Mouse (Mus musculus): Measurements from ENCODE around the gene Nap1l1. TPM values are rescaled to one million over a fixed set of nuclear protein-coding genes. Genes with fewer than 3 reads are reported as not detected.

The Nap1l1 gene
- polyA plus RNA-seq, 1 experiment = 20.9 TPM

DNA sequence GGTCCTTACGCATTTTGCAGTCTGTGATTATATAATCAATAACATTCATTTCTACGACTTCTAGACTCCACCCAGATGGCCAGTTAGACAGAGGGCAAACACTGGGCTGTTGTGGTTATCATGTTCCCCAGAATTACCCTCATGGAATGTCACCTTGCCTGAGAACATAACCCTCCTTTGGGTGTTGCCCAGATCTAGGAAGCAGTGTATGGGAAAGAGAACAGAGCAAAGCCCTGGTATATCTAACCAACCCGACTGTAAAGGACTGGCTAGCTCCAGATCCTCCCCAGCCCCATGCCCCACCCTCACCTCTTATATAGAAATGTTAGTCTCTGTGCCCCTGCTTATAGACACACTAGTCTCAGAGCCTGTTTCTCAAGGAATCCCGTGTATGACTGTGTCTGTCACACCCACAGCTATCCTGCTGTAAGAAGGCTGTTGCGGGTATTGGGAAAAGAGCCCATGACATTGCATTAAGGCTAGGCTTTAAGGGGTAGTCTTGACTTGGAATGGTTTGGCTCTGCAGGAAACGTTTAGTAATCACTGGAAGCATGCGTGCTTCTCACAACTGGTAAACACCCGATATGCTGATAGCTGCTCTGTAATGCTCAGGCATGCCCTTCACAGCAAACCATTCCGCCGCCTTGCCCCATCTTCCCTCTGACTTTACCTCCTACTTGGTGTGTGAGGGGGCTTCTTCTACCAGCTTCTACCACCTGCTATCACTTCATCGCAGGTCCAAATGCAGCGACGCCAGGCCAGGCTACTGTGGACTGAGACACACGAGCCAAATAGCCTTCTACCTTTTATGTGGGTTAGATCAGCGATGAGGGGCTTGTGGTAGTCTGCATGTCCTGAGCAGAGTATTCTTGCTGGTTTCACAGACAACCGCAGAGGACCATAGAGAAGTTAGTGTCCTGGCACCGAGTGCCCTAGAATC lies 42.3 kb downstream of the Nap1l1 start:
- no peak for DNase-seq (ENCODE audit: low read depth)

DNA sequence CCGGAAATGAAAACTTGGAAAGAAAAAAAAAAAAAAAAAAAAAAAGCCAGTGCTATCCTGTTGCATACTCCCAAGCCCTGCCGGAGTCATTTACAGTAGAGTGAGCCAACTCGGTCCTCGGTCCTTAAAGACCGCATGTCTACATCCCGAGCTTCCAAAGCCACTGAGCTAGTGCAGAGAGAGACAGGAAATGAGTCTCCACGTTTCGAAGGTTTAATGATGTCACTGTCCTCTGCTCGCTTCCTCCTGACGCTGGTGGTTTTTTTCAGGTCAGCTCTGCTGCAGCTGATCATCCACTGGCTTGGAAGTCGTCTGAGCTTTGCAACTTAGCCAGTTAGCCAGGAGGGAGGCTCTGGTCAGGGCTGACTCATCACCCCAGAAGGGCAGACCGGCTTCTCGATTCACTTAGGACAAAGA lies 43.2 kb downstream of the Nap1l1 start:
- DNase-seq (ENCODE audit: low read depth) = no peak

DNA sequence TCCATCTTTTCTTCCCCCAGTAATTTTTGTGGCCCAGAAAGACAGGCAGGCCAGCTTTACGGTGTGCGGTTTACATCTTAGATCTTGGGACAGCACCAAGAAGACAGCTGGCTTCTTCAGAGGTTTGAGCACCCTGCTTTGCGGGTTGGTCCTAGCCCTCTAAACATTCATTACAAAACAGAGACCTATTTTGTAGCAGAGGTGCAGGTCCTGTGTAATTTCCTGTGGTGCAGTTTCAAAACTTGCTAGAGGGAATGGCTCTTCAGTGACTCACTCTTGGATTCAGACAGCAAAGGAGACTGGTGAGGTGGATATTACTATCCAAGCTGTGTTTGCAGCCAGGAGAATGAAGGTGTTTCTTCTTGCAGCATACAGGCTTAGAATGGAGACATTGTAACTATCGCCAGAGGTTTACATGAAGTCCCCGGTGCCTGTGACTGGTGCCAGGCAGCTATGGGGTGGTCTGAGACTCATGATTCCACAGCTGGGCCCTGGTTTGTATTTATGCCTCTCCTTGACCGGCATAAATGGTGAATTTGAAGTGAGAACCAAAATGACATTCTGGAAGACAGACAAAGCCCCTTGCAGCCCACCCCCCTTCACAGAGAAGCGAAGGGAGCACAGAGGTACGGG lies 43.9 kb downstream of the Nap1l1 start:
- DNase-seq (ENCODE audit: low read depth) = peak; percentile 49

DNA sequence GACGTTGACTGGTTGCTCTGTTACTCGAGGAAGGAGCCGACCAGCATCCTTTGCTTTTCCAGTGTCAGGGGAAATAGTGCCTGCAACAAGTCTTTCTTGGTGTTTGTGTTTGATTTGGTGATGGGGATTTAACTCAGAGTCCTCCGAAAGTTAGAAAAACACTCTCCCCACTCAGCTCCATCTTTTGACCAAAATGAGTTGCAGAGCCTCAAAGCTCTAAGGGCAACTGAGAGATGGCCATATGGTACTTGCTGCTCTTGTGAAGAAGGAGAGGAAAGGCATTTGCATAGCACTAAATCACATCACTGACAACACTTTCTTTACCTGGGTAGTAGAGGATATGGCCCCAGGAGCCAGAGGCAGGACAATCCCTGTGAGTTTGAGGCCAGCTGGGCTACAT lies 45.3 kb downstream of the Nap1l1 start:
- DNase-seq (ENCODE audit: low read depth) = no peak

DNA sequence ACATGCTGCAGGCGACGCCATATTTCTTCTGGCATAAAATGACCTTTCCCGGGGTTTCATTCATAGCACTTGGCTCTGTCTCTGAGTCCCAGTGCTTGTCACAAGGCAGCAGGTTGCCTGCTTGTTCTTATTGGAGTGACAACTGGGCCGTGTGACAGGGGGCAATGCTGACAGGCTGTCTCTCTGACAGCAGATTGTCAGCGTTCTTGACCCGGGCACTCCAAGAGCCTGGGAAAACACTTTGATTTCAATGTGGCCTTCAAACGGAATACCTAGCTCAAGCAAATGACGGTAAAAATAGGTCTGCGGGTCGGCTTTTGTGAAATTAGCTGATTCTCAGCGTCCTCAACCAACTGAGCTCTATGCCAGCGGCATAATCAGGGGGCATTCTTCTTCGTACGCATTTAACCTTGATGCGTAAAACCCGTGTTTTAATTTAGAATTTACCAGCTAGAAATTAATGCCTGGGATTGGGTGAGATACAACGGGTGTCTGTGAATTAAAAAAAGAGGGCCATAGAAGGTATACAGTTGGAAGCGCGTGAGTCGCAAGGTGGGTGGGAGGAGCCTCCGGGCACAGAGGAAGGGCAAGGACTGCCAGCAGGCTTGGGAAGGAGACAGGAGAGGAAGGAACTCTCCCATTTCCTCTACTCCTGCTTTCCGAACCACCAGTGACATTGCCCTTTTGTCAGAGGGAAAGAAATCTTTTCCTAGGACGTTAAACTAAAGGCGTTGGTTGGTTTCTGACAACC lies 46.8 kb downstream of the Nap1l1 start:
- DNase-seq (ENCODE audit: low read depth) = no peak

DNA sequence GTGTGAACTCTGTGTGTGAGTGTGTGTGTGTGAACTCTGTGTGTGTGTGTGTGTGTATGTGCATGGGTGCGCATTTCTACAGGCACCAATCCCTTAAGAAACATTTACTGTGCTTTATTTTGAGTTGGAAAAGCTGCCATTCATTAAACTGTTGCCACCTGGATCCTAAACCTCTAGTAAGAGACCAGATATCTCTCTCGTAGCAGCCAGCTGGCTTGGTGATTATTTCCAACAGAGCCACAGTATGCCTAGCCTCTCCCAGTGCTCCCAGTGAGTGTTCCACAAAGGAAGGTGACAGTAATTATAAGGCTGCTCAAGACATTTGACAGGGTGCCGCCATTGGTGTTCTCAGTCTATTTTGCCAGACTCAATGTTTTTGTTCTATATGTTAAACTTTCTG lies 47.6 kb downstream of the Nap1l1 start:
- no peak for DNase-seq (ENCODE audit: low read depth)

DNA sequence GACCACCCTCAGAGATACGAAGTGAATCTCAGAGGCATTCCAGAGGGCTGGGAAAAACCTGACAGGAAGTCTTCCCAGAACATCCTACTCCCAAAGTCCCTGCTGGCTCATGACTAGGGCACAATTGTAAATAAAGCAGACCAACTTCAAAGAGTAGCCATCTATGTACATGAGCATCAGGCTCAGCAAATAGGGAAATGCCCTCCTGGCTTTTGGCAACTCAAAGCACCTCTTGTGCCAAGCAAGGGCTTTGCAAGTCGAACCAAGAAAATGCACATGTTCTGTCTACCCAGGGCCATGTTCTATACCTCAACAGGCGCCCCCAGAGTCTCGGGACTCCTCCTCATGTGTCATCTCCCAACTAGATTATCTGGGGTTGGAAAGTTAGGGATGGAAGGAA lies 48.6 kb downstream of the Nap1l1 start:
- DNase-seq (ENCODE audit: low read depth) = no peak

DNA sequence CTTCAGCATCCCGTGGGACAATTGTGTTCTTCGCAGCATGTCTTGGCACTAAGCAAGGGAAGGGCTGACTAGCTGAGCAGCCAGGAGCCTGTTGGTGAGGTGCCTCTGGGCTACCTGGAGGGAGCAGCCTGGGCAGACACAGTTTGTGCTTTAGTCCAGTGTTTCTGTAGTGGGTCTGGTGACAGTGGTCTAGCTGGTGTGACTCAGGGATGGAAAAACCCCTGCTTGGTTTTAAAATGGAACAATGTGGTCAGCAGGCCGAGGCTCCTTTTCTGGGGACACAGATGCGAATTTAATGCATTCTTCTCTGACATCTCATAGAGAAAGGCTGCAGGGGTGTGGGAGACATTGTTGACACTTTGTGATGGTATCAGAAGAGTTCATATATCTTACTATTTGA lies 49.2 kb downstream of the Nap1l1 start:
- DNase-seq (ENCODE audit: low read depth) = no peak

DNA sequence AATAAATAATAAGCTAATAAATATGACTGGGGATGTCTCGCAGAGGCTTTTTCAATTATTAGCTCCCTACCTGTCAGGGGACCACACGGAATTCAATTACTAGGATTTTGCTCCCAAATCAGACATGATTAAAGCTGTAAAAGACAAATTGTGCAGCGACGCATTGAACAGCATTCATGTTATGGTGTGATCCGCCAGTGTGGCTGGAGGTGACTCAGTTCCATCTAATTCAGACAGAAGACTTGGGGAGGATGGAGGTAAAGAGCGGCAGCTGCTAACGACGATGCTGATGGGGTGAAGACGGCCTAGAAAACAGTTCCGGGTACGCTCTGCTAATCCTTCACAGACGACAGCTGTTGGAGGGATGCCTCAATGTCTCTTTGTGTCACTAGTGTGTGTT lies 50.9 kb downstream of the Nap1l1 start:
- DNase-seq (ENCODE audit: low read depth) = no peak

DNA sequence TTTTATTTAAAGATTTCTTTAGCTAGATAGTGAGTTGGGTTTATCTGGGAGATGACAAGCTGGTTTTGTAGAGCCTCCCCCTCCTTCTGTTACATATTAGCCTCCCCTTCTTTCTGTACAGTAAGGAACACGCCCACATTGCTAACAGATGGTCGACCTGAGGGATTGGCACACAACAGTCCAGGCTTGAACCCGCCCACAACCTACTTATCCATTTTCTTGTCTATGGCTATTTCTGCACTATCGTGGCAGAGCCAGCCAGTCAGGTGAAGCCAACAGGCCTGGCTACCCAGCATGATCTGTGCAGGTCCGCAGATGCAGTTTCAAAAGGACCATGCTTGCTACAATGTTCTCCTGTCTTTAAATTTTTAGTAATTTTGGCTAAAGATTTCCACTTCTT lies 54.0 kb downstream of the Nap1l1 start:
- DNase-seq (ENCODE audit: low read depth) = no peak

DNA sequence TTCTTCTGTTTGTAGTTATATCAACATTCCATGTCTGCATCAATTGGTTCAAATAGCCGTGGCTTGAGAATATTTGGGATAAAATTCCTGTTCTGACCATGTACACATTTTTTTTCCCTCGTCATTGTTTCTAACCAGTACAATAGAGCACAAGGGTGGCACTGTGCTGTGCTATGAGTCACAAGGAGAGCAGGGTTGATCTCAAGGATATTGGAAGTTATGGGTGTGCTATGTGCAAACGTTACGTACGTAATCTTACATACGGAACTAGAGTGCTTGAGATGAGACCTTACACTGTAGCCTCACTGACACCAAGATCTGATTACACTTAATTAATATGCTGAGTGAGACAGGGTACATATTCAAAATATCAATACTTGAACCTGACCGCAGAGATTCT lies 54.6 kb downstream of the Nap1l1 start:
- no peak for DNase-seq (ENCODE audit: low read depth)

DNA sequence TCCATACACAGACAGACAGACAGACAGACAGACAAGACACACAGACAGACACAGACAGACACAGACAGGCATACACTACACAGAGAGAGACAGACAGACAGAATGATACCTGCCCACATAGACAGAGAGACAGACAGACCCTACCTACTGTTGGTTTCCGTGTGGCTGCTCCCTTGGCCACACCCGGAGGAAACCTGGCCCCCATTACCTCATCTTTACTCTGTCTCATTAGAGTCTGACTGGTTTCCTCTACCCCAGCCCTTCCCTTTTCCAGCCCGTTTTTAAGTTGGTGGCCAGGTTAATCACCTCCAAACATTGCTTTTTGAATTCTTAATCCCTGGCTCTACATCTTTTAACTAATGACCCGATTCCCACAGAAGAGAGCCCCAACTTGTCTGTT lies 55.3 kb downstream of the Nap1l1 start:
- DNase-seq (ENCODE audit: low read depth) = no peak

DNA sequence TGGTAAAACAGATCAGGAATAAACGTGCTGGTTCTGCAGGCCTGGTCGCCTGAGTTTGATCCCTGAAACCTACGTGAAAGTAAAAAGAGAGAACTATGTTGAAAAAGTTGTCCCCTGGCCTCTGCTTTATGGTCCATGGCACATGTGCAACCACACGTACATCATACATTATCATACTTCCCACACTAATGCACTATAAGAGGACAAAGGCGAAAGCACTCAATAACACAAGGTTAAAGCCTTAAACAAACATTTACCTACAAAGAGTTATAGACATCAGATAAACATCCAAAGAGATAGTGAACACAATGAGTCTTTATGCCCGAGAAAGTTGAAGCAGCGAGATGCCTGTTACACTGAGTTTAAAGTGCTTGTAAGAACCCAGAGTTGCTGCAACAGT lies 57.4 kb downstream of the Nap1l1 start:
- no peak for DNase-seq (ENCODE audit: low read depth)

DNA sequence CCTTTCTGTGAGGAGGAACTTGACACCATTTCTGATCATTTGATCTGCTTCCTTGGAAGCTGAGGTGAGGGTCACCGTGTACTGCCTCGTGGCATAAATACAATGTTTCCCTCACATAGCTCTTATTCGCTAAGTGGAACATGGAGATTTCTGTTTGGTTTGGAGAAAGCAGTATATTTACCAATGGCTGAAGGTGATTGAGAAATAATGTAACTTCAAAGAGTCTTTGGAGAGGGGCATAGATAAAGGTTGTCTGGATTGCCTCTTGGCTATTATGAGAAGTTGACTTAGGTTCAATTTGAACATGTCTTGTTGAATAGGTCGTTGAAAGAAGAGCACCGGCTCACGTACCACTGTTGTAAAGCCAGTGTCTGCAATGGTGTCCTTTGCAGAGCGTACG lies 61.7 kb downstream of the Nap1l1 start:
- DNase-seq (ENCODE audit: low read depth) = no peak

DNA sequence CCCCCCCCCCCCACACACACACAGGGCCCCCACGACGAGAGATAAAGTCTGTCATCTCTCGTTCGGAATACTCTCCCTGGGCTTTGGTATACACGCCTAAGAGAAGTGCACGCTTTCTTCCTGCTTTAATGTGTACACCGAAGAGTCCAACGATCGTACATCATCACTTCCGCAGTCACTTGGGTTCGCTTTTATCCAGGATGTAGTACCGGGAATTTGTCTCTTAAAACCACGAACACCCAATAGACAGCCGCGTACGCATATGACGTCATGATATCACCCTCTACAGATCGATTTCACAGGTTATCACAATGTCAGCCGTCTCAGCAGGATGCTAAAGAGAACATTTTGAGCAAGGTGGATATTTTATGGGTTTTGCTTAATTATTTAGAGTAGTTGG lies 64.4 kb downstream of the Nap1l1 start:
- no peak for DNase-seq (ENCODE audit: low read depth)

DNA sequence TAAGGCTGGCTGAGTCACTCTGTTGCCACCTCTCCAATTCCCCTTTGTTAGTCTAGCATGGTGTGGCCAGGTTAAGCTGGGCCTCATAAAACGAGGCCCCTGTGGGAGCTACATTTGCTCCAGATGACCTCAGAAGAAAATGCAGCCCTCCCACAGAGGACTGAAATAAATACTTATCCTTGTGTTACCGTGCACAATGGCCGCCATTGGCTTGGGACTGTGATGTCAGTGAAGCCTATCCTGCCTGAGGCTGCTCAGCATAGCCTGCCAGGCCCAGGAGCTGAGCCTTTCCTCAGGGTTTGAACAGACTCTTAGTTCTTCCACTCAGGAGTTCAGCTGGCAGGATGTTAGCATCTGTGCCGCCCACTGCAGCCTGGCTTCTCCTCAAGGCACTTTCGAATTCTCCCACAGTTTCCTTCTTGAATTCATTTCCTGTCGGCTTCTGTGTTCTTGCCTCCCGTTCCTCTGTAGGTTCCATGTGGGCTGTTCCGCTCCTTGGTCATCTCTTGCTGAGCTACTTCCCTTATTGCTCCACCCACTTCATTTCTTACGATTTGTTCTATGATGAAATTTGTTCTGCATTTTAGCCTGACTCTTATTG lies 66.8 kb downstream of the Nap1l1 start:
- DNase-seq (ENCODE audit: low read depth) = peak; percentile 58

DNA sequence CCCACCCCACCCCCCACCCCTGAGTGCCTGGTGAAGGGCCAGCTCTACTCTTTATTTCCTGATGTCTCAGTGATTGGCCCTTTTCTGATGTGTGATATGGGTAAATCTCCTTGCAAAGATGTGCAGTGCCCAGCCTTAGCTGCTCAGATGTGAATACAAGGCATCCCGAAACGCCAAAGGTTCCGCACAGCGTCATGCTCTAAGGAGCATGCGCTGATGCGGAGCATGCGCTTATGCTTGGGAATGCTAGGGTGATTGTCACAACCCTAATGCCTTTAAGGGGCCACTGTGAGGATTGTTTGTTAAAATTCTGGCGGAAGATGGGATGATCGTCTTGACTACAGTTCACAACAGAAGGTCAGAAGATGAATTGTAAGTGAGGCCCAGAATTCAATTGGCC lies 67.7 kb downstream of the Nap1l1 start:
- no peak for DNase-seq (ENCODE audit: low read depth)

DNA sequence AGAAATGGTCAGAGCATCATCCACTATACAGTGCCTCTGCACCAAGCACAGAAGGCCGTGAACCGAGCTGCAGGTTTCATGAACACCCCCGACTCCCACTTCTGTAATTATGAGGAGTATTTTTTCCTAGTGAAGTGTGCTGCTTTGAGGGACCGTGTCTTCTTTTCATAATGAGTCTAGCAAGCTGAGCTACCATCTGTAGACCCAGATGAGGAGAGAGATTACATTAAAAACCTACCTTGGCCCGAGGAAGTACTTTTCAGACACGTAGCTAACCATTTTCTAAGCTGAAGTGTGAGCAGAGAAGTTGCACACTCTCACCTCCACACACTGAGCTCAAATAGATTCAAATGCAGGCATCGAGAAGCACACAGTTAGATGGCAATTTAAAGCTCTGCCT lies 70.1 kb downstream of the Nap1l1 start:
- DNase-seq (ENCODE audit: low read depth) = no peak

DNA sequence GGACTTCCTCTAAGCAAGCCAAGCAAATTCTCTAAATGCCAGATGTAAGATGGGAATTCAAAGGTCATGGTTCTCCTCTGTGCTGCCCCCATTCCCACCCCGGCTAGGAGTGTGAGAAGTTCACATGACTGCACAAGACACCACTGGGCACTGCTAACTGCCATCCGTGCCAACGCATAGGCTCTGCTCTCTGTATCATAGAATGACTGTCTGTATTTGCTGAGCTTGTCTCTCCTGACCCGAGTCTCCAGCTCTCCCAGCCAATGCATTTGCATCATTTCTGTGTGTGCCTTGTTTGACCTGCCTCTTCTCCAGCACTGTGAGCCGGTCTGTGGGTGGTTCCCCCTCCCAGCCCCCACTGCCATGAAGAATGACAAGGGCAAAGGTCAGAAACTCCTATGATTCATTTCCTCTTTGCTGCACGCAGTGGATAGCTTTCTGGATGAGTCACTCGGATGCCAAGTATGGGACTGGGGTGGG lies 70.8 kb downstream of the Nap1l1 start:
- DNase-seq (ENCODE audit: low read depth) = no peak

DNA sequence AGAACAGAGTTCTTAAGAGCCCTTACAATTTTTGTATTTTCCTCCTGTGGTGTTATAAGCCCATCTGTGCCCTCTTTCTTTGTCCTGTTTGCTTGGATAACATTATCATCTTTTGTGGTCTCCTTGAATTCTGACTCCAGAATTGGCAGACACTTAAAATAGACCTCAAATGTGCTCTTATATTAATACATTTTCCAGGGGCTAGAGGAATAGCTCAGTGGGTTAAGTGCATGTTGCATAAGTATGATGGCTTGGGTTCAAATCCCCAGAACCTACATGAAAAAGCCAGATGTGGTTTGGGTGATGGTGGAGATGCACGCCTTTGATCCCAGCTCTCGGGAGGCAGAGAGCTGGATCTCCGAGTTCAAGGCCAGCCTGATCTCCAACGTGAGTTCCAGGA lies 71.3 kb downstream of the Nap1l1 start:
- DNase-seq (ENCODE audit: low read depth) = no peak

DNA sequence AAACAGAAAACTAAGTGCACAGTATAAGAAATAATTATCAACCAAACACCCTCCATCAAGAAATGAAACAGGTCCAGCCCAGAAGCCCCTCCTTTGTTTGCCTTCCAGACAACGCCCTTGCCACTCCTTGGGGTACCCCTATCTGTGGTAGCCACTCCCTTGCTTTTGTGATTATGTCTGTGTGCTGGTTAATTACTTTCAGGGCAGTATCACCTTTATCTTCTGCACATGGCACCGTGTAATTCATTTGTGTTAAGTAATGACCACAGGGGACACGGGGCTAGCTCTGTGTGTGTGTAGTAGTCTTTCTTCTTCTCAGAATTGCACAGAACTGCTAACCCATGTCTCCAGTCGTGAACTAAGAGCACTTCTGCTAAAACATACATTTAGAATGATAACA lies 72.6 kb downstream of the Nap1l1 start:
- DNase-seq (ENCODE audit: low read depth) = no peak

All from gonadal fat pad, adult 2 months (tissue).